27 mouse cellular contexts compared by ENCODE assay signal in the genomic region with DNA sequence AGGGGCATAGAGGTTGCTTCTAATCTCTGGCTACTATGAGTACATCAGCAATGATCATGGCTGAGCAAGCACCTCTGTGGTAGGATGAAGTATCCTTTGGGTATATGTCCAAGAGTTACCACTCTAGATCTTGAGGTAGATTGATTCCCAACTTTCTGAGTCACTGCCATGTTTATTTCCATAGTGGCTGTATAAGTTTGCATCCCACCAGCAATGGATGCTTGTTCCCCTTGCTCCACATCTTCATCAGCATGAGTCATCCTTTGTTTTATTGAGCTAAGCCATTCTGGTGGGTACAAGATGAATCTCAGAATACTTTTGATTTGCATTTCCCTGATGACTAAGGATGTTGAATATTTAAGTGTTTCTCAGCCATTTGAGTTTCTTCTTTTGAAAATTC.
"Had no signal": no experiment of that assay in that cellular context is flagged by ENCODE, and none has a peak within 500 bp of the region (broad histone marks: within the 10 kb centered on the region; RNA-seq: fewer than 3 reads in every experiment).

No protein-coding gene starts in this region.

- H3K27me3 ChIP-seq: heart, embryonic 13.5 days; heart, embryonic 15.5 days; hindbrain, embryonic 12.5 days; hindbrain, embryonic 13.5 days; intestine, embryonic 15.5 days had no signal

- H3K4me3 ChIP-seq: heart, embryonic 12.5 days; heart, embryonic 13.5 days; heart, embryonic 15.5 days; hindbrain, embryonic 10.5 days; hindbrain, embryonic 12.5 days; hindbrain, embryonic 13.5 days; hindbrain, embryonic 15.5 days; intestine, embryonic 15.5 days; kidney, embryonic 15.5 days; layer of hippocampus, adult 2 months; left cerebral cortex, adult 2 months had no signal

- H3K36me3 ChIP-seq: heart, embryonic 12.5 days; heart, embryonic 13.5 days; heart, embryonic 15.5 days; hindbrain, embryonic 10.5 days; hindbrain, embryonic 12.5 days; hindbrain, embryonic 13.5 days; hindbrain, embryonic 15.5 days; intestine, embryonic 15.5 days; kidney, embryonic 15.5 days had no signal

- DNase-seq: heart, postnatal 10 days; heart, postnatal 14 days; heart, postnatal 36 days; heart, postnatal 4 days; kidney, adult 11 months; kidney, adult 18-20 months; kidney, adult 2 months; kidney, adult 8-10 months; kidney, adult 9 months; kidney, postnatal 10 days; kidney, postnatal 14 days; kidney, postnatal 25 days; kidney, postnatal 36 days; kidney, postnatal 4 days; layer of hippocampus, adult 9-11 months; layer of hippocampus, postnatal 36 days had no signal
